8 mouse cellular contexts compared by ENCODE assay signal in genomic region chr1:36690671-36691235, GRCm38 (mm10). TPM values are rescaled to one million over a fixed set of nuclear protein-coding genes. Genes with fewer than 3 reads are reported as not detected.
DNase-seq lines count a peak whose midpoint lies in the region; ATAC-seq and TF ChIP-seq lines count a peak whose summit lies in the region.

No protein-coding gene starts in this region.

- peak overlapping the region; percentile 94 for H3K4me3 ChIP-seq in kidney, embryonic 16.5 days (ENCODE audit: low read length)
- peak overlapping the region; percentile 100 for H3K4me3 ChIP-seq in cortical plate, adult 2 months (ENCODE audit: insufficient read depth, low read length)
- peak overlapping the region; percentile 90 for H3K4me3 ChIP-seq in hindbrain, embryonic 13.5 days
- peak overlapping the region; percentile 62 for H3K4me3 ChIP-seq in midbrain, embryonic 14.5 days (replicated peaks; ENCODE audit: low read depth, low read length)

- peaks cover 13% of the 10 kb centered on the region for H3K4me1 ChIP-seq in kidney, embryonic 16.5 days (ENCODE audit: insufficient read depth, low read length)
- H3K4me1 ChIP-seq in cortical plate, adult 2 months (ENCODE audit: control insufficient read depth, insufficient read depth, low read length) = peaks cover 1% of the 10 kb centered on the region; the same call in 1 of the 2 replicates
- H3K4me1 ChIP-seq in hindbrain, embryonic 13.5 days (replicated peaks) = peaks cover 11% of the 10 kb centered on the region
- H3K4me1 ChIP-seq in midbrain, embryonic 14.5 days (ENCODE audit: control insufficient read depth, insufficient read depth, low read length) = peaks cover 6% of the 10 kb centered on the region

- ATAC-seq in kidney, embryonic 16.5 days (ENCODE audit: low FRiP score, low TSS enrichment) = peak; percentile 43
- ATAC-seq in hindbrain, embryonic 13.5 days (ENCODE audit: low FRiP score) = peak; percentile 58
- peak; percentile 18 for ATAC-seq in midbrain, embryonic 14.5 days (ENCODE audit: low FRiP score, low TSS enrichment)

- TF ChIP-seq POLR2A in cortical plate, adult 2 months (IDR thresholded peaks at IDR 0.05; ENCODE audit: extremely low read depth, insufficient read depth, low read length) = no peak

- peak overlapping the region; percentile 57 for H3K9ac ChIP-seq in kidney, embryonic 16.5 days (replicated peaks; ENCODE audit: low read length)
- no peak overlapping the region for H3K9ac ChIP-seq in hindbrain, embryonic 13.5 days
- no peak overlapping the region; the same call in 1 of the 2 replicates for H3K9ac ChIP-seq in midbrain, embryonic 14.5 days (replicated peaks; ENCODE audit: low read length)

- H3K9me3 ChIP-seq in kidney, embryonic 16.5 days (ENCODE audit: low read length) = no peaks in the 10 kb centered on the region
- no peaks in the 10 kb centered on the region for H3K9me3 ChIP-seq in hindbrain, embryonic 13.5 days
- H3K9me3 ChIP-seq in midbrain, embryonic 14.5 days (ENCODE audit: control insufficient read depth, low read length) = no peaks in the 10 kb centered on the region

- 54% methylated on average over 11 of the region's 11 CpGs for WGBS in kidney, embryonic 16.5 days
- WGBS in hindbrain, embryonic 13.5 days = 68% methylated on average over 11 of the region's 11 CpGs
- 62% methylated on average over 11 of the region's 11 CpGs for WGBS in midbrain, embryonic 14.5 days

- peak overlapping the region; percentile 86 for H3K4me2 ChIP-seq in kidney, embryonic 16.5 days (replicated peaks; ENCODE audit: low read depth, low read length)
- peak overlapping the region; percentile 92 for H3K4me2 ChIP-seq in hindbrain, embryonic 13.5 days
- H3K4me2 ChIP-seq in midbrain, embryonic 14.5 days (ENCODE audit: low read length) = peak overlapping the region; percentile 56

- peaks cover 21% of the 10 kb centered on the region for H3K36me3 ChIP-seq in kidney, embryonic 16.5 days (ENCODE audit: insufficient read depth, low read length)
- H3K36me3 ChIP-seq in hindbrain, embryonic 13.5 days = peaks cover 23% of the 10 kb centered on the region
- peaks cover 19% of the 10 kb centered on the region for H3K36me3 ChIP-seq in midbrain, embryonic 14.5 days (ENCODE audit: control insufficient read depth, insufficient read depth, low read length)

- no peaks in the 10 kb centered on the region for H3K27me3 ChIP-seq in kidney, embryonic 16.5 days (ENCODE audit: insufficient read depth, low read length)
- H3K27me3 ChIP-seq in hindbrain, embryonic 13.5 days = no peaks in the 10 kb centered on the region
- no peaks in the 10 kb centered on the region for H3K27me3 ChIP-seq in midbrain, embryonic 14.5 days (ENCODE audit: control insufficient read depth, insufficient read depth, low read length)

- H3K27ac ChIP-seq in kidney, embryonic 16.5 days (ENCODE audit: low read length) = peak overlapping the region; percentile 65
- H3K27ac ChIP-seq in cortical plate, adult 2 months (ENCODE audit: insufficient read depth, low read length) = peak overlapping the region; percentile 30; the same call in 1 of the 2 replicates
- peak overlapping the region; percentile 45 for H3K27ac ChIP-seq in hindbrain, embryonic 13.5 days
- no peak overlapping the region; the same call in 1 of the 2 replicates for H3K27ac ChIP-seq in midbrain, embryonic 14.5 days (replicated peaks; ENCODE audit: low read depth, low read length)

- DNase-seq in kidney, adult 18-20 months = no peak
- DNase-seq in midbrain, embryonic 14.5 days = no peak
- DNase-seq in frontal cortex, postnatal 36 days (ENCODE audit: low spot score in 2 of 2) = no peak
- no peak for DNase-seq in T-cell, adult 2 months (ENCODE audit: low spot score)
- no peak for DNase-seq in urinary bladder, postnatal 36 days (ENCODE audit: low spot score in 2 of 2)

- no peak for TF ChIP-seq CTCF in cortical plate, adult 2 months (IDR thresholded peaks at IDR 0.05; ENCODE audit: extremely low read depth, insufficient read depth, low read length)

RNA-seq across cellular contexts. Expression of gene Cox5b, which starts 0.5 kb away (rescaled TPM):
- 681 and 722 TPM in 2 replicates for polyA plus RNA-seq in kidney, embryonic 16.5 days (2015; fragmentation: Nextera tagmentation; extraction: Ambion mirVana)
- 654 and 745 TPM in 2 replicates for polyA plus RNA-seq in cortical plate, adult 2 months (2012; rRNA removed)
- 619 and 648 TPM in 2 replicates for polyA plus RNA-seq in hindbrain, embryonic 13.5 days (2015; fragmentation: Nextera tagmentation; extraction: Ambion mirVana)
- polyA plus RNA-seq in midbrain, embryonic 14.5 days (2014; fragmentation: Nextera tagmentation; extraction: Ambion mirVana) = 606 and 777 TPM in 2 replicates

RNA-seq across cellular contexts. Expression of gene Fam178b, which starts 7.8 kb away (rescaled TPM):
- 1.2 and 1.8 TPM in 2 replicates for polyA plus RNA-seq in kidney, embryonic 16.5 days (2015; fragmentation: Nextera tagmentation; extraction: Ambion mirVana)
- polyA plus RNA-seq in cortical plate, adult 2 months (2012; rRNA removed) = 0.89 and 1.3 TPM in 2 replicates
- polyA plus RNA-seq in hindbrain, embryonic 13.5 days (2015; fragmentation: Nextera tagmentation; extraction: Ambion mirVana) = 0.27 and 0.32 TPM in 2 replicates
- polyA plus RNA-seq in midbrain, embryonic 14.5 days (2014; fragmentation: Nextera tagmentation; extraction: Ambion mirVana) = 0.29 TPM in 1 of 2 replicates, not detected in the other

RNA-seq across cellular contexts. Expression of gene 4933424G06Rik, which starts 19.2 kb away (rescaled TPM):
- polyA plus RNA-seq in kidney, embryonic 16.5 days (2015; fragmentation: Nextera tagmentation; extraction: Ambion mirVana) = 0.26 TPM in 1 of 2 replicates, not detected in the other
- 0.15 and 0.62 TPM in 2 replicates for polyA plus RNA-seq in cortical plate, adult 2 months (2012; rRNA removed)
- 0.43 and 0.57 TPM in 2 replicates for polyA plus RNA-seq in hindbrain, embryonic 13.5 days (2015; fragmentation: Nextera tagmentation; extraction: Ambion mirVana)
- 0.51 and 0.80 TPM in 2 replicates for polyA plus RNA-seq in midbrain, embryonic 14.5 days (2014; fragmentation: Nextera tagmentation; extraction: Ambion mirVana)

RNA-seq across cellular contexts. Expression of gene Actr1b, which starts 23.5 kb away (rescaled TPM):
- 118 and 123 TPM in 2 replicates for polyA plus RNA-seq in kidney, embryonic 16.5 days (2015; fragmentation: Nextera tagmentation; extraction: Ambion mirVana)
- 479 and 532 TPM in 2 replicates for polyA plus RNA-seq in cortical plate, adult 2 months (2012; rRNA removed)
- 101 and 107 TPM in 2 replicates for polyA plus RNA-seq in hindbrain, embryonic 13.5 days (2015; fragmentation: Nextera tagmentation; extraction: Ambion mirVana)
- polyA plus RNA-seq in midbrain, embryonic 14.5 days (2014; fragmentation: Nextera tagmentation; extraction: Ambion mirVana) = 77.9 and 81.9 TPM in 2 replicates
